Mouse (Mus musculus) megakaryocyte, embryonic 14.5 days (primary cell): ENCODE measurements around the gene H2-Ob.

ENCODE experiments used
- FLI1 ChIP-seq: IDR thresholded peaks from 2 replicates; pipeline ENCODE4 v1.6.1; 2012; ENCODE audit warnings: low read length, inconsistent platforms, mixed read lengths
- GATA1 ChIP-seq: IDR thresholded peaks from 3 replicates; pipeline ENCODE4 v1.6.1; 2012; ENCODE audit warnings: mixed read lengths, low read length, inconsistent platforms, borderline replicate concordance

DNA sequence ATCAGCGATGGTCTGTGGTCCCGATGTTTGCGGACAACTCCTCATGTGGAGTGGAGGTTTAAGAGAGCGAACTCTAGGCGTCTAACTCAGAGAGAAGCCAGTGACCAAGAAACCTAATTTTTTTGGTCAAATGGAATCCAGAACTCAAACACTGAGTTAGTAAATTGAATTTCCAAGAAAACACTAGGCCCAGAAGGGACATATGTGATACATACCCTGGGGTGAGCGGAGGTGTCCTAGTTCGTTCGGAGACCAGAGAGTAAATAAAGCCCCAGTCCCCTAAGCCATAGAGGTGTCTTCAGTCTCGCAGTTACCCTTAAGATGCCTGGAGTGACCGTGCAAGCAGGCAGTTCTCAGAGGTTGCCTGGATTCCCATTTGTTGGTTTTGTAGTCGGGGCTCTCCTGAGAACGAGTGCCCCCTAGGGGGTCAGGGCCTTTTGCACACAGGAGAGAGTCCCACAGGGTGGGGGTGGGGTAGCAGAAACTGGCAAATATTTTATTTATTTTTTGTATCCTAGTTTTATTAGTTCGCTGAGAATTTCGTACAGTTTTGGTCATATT, 25.2 kb downstream of the H2-Ob start:
- TF ChIP-seq GATA1 (no peak), FLI1 (no peak)
